Mouse (Mus musculus) bone marrow macrophage, adult 2 months (primary cell): ENCODE results near the gene Snap23.

ENCODE experiments used
- CTCF ChIP-seq: IDR thresholded peaks from 2 replicates; pipeline ENCODE4 v1.5.1; 2012; ENCODE audit warnings: low read depth, mild to moderate bottlenecking, low read length, moderate library complexity
- POLR2A ChIP-seq: IDR thresholded peaks from 2 replicates; pipeline ENCODE4 v1.6.1; 2012; ENCODE audit warnings: mild to moderate bottlenecking, low read depth, low read length, borderline replicate concordance

DNA sequence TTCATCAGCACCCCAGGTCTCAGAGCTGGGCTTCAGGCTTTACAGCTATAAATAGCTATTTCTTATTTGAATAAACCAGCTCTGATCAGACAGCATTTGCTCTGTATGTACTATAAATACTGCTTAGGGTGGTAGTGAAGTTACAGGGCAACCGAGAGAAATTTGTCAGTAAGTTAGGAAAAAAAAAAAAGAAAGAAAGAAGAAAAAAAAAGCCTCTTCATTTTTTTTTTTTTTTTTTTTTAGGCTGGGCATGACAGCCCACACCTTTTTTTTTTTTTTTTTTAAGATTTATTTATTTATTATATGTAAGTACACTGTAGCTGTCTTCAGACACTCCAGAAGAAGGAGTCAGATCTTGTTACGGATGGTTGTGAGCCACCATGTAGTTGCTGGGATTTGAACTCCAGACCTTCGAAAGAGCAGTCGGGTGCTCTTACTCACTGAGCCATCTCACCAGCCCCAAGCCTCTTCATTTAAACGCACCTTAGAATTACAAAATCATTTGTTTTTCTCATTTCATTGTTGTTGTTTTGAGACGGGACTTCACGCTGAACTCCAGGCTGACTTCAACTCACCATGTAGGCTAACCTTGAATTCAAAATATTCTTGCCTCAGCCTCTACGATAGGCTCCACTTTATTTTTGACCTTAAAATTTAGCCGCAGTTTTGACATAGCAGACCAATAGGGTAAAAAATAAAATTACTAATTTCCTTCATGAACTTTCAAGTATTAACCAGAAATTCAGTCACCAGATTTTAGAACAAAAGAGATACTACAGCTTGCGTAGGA, 60.8 kb downstream of the Snap23 start:
- TF ChIP-seq POLR2A (no peak), CTCF (no peak)
